Comparison of ENCODE assay signal across 8 mouse cellular contexts in the genomic region with DNA sequence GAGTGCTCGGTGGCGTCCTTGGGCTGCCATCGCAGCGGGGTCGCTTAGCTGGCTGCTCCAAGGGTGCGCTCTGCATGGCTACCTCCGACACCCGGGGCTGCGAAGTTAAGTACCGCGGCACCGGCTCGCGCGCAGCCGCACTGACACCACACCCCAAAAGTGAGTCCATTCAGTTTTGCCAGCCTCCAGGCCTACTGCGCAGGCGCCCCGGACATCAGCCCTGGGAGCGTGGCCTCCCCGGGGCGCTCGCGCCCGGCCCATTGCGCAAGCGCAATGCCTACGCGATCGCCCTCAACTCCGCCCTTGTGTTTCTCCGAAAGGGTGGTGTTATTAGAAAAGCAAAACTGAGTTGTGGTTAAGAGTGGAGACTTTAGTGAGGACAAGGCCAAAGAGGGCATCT. TPM values are rescaled to one million over a fixed set of nuclear protein-coding genes. Genes with fewer than 3 reads are reported as not detected.
A peak's percentile ranks its signal among the peaks of the same experiment; 100 is the strongest.
DNase-seq lines count a peak whose midpoint lies in the region; ATAC-seq and TF ChIP-seq lines count a peak whose summit lies in the region.

TSS of gene Samhd1 (minus strand) at position 252 of the 400 bp plus-strand sequence.

- peaks cover 11% of the 10 kb centered on the region for H3K4me1 ChIP-seq in bone marrow, adult 2 months (ENCODE audit: control insufficient read depth, insufficient read depth, low read length)
- peaks cover 10% of the 10 kb centered on the region for H3K4me1 ChIP-seq in embryonic facial prominence, embryonic 15.5 days
- H3K4me1 ChIP-seq in kidney, embryonic 14.5 days (ENCODE audit: control insufficient read depth, insufficient read depth, low read length) = no peaks in the 10 kb centered on the region; the same call in none of the 2 replicates
- H3K4me1 ChIP-seq in limb, embryonic 15.5 days = peaks cover 6% of the 10 kb centered on the region

- no peaks in the 10 kb centered on the region for H3K9me3 ChIP-seq in embryonic facial prominence, embryonic 15.5 days (replicated peaks)
- 0 out of 2 replicates have a peak, but pooled peaks cover 3% of the 10 kb centered on the region for H3K9me3 ChIP-seq in kidney, embryonic 14.5 days (ENCODE audit: control insufficient read depth, low read length)
- no peaks in the 10 kb centered on the region for H3K9me3 ChIP-seq in limb, embryonic 15.5 days

- no peaks in the 10 kb centered on the region for H3K36me3 ChIP-seq in embryonic facial prominence, embryonic 15.5 days
- H3K36me3 ChIP-seq in kidney, embryonic 14.5 days (ENCODE audit: control insufficient read depth, insufficient read depth, low read length) = no peaks in the 10 kb centered on the region
- H3K36me3 ChIP-seq in limb, embryonic 15.5 days = no peaks in the 10 kb centered on the region

- peak within 1 kb of the TSS; percentile 68 for H3K9ac ChIP-seq in embryonic facial prominence, embryonic 15.5 days
- peak within 1 kb of the TSS; percentile 78 for H3K9ac ChIP-seq in kidney, embryonic 14.5 days (ENCODE audit: low read depth, low read length)
- peak within 1 kb of the TSS; percentile 58 for H3K9ac ChIP-seq in limb, embryonic 15.5 days

- peak; percentile 99 for TF ChIP-seq POLR2A in bone marrow, adult 2 months (IDR thresholded peaks at IDR 0.05; ENCODE audit: borderline replicate concordance, control insufficient read depth, low read depth, low read length)

- peak; percentile 97 for DNase-seq in 416B (ENCODE audit: low read depth)
- DNase-seq in heart, adult 9 months (ENCODE audit: low spot score in 2 of 2) = peak; percentile 97 to 98
- DNase-seq in monocyte, adult 2 months (ENCODE audit: low read depth in 1 of 2, low spot score in 2 of 2) = peak; percentile 89 to 91
- peak; percentile 98 to 99 for DNase-seq in spleen, postnatal 36 days (ENCODE audit: low spot score in 2 of 2)

- H3K4me3 ChIP-seq in bone marrow, adult 2 months (replicated peaks; ENCODE audit: control insufficient read depth, low read depth, low read length) = peak within 1 kb of the TSS; percentile 94
- peak within 1 kb of the TSS; percentile 74 for H3K4me3 ChIP-seq in embryonic facial prominence, embryonic 15.5 days (replicated peaks)
- peak within 1 kb of the TSS; percentile 79 for H3K4me3 ChIP-seq in kidney, embryonic 14.5 days (ENCODE audit: low read length)
- H3K4me3 ChIP-seq in limb, embryonic 15.5 days = peak within 1 kb of the TSS; percentile 64

- H3K4me2 ChIP-seq in embryonic facial prominence, embryonic 15.5 days (replicated peaks) = peak within 1 kb of the TSS; percentile 87
- H3K4me2 ChIP-seq in kidney, embryonic 14.5 days (replicated peaks; ENCODE audit: low read depth, low read length) = peak within 1 kb of the TSS; percentile 82
- peak within 1 kb of the TSS; percentile 88 for H3K4me2 ChIP-seq in limb, embryonic 15.5 days

- no peak for TF ChIP-seq CTCF in bone marrow, adult 2 months (IDR thresholded peaks at IDR 0.05; ENCODE audit: control insufficient read depth, insufficient read depth, low read length)

- H3K27ac ChIP-seq in bone marrow, adult 2 months (ENCODE audit: control insufficient read depth, insufficient read depth, low read depth, low read length, poor library complexity) = peak within 1 kb of the TSS; percentile 92
- peak within 1 kb of the TSS; percentile 84 for H3K27ac ChIP-seq in embryonic facial prominence, embryonic 15.5 days (replicated peaks)
- H3K27ac ChIP-seq in kidney, embryonic 14.5 days (ENCODE audit: low read depth, low read length) = peak within 1 kb of the TSS; percentile 64
- peak within 1 kb of the TSS; percentile 82 for H3K27ac ChIP-seq in limb, embryonic 15.5 days

- no peaks in the 10 kb centered on the region for H3K27me3 ChIP-seq in embryonic facial prominence, embryonic 15.5 days
- H3K27me3 ChIP-seq in kidney, embryonic 14.5 days (ENCODE audit: control insufficient read depth, insufficient read depth, low read length) = no peaks in the 10 kb centered on the region
- H3K27me3 ChIP-seq in limb, embryonic 15.5 days = no peaks in the 10 kb centered on the region

- peak; percentile 90 for ATAC-seq in embryonic facial prominence, embryonic 15.5 days (ENCODE audit: insufficient number of reproducible peaks, low FRiP score, low TSS enrichment, low read depth)
- peak; percentile 94 for ATAC-seq in kidney, embryonic 14.5 days (ENCODE audit: low FRiP score, low TSS enrichment)
- peak; percentile 90 for ATAC-seq in limb, embryonic 15.5 days (ENCODE audit: insufficient number of reproducible peaks, low FRiP score, low TSS enrichment, low read depth)

- 1% methylated on average over 32 of the region's 32 CpGs for WGBS in bone marrow, adult 2 months
- WGBS in embryonic facial prominence, embryonic 15.5 days = under 1% methylated on average over 32 of the region's 32 CpGs
- WGBS in kidney, embryonic 14.5 days = under 1% methylated on average over 32 of the region's 32 CpGs
- under 1% methylated on average over 32 of the region's 32 CpGs for WGBS in limb, embryonic 15.5 days

RNA-seq across cellular contexts. Expression of gene Samhd1, which starts in this region (rescaled TPM):
- 48.9 and 113 TPM in 2 replicates for polyA plus RNA-seq in bone marrow, adult 2 months (2011; ENCODE audit: insufficient read depth, insufficient read length, low replicate concordance, missing spikeins)
- polyA plus RNA-seq in embryonic facial prominence, embryonic 15.5 days (2015; fragmentation: Nextera tagmentation; extraction: Ambion mirVana) = 22.7 and 24.0 TPM in 2 replicates
- polyA plus RNA-seq in kidney, embryonic 14.5 days (2014; fragmentation: Nextera tagmentation; extraction: Ambion mirVana) = 30.5 and 32.7 TPM in 2 replicates
- 21.4 and 24.1 TPM in 2 replicates for polyA plus RNA-seq in limb, embryonic 15.5 days (2015; fragmentation: Nextera tagmentation; extraction: Ambion mirVana)

Comparison
In these comparisons a context has a peak if more than half of its experiments do, and no peak if none do; other contexts are left out.
1. Peak in every context shown above with its lines: DNase-seq, ATAC-seq, H3K4me3 ChIP-seq and H3K27ac ChIP-seq.